Mouse (Mus musculus) heart, embryonic 14.5 days (tissue): ENCODE data around the gene Rmi2. TPM values are rescaled to one million over a fixed set of nuclear protein-coding genes. Genes with fewer than 3 reads are reported as not detected.

Source experiments
- ATAC-seq: fragments of 200-750 bp; cut with Nextera tagmentation; 2 replicates; pipeline ENCODE4 v1.8.0; 2017; ENCODE audit warnings: low read depth, moderate TSS enrichment; ENCODE audit not compliant: insufficient number of reproducible peaks, insufficient read depth, low FRiP score
- H3K27ac ChIP-seq, 2 experiments: fragments of 200-500 bp in 1 of 2; fragments of 300-500 bp in 1 of 2; sonication (generic) in 1 of 2; replicated peaks in 1 of 2; 2 replicates each; pipeline ENCODE4 v1.5.1; 2012 to 2014; ENCODE audit warnings: low read depth in 2 of 2, low read length in 2 of 2, control low read depth in 1 of 2, mild to moderate bottlenecking in 1 of 2, mixed read lengths in 1 of 2; ENCODE audit not compliant: control insufficient read depth in 1 of 2, insufficient read depth in 1 of 2
- H3K27me3 ChIP-seq: fragments of 300-500 bp; sonication (generic); 2 replicates; pipeline ENCODE4 v1.6.1; 2014; ENCODE audit warnings: mild to moderate bottlenecking, low read length, control low read depth; ENCODE audit not compliant: control insufficient read depth, insufficient read depth
- H3K36me3 ChIP-seq: fragments of 300-500 bp; sonication (generic); 2 replicates; pipeline ENCODE4 v1.6.1; 2014; ENCODE audit warnings: mild to moderate bottlenecking, control low read depth, low read length, mixed read lengths; ENCODE audit not compliant: control insufficient read depth, insufficient read depth
- H3K4me1 ChIP-seq, 2 experiments: fragments of 200-500 bp in 1 of 2; fragments of 300-500 bp in 1 of 2; sonication (generic) in 1 of 2; 2 replicates each; pipeline ENCODE4 v1.6.1; 2012 to 2014; ENCODE audit warnings: low read length in 2 of 2, control low read depth in 1 of 2, mixed read lengths in 1 of 2; ENCODE audit not compliant: control insufficient read depth in 2 of 2, insufficient read depth in 2 of 2
- H3K4me2 ChIP-seq: fragments of 300-500 bp; sonication (generic); 2 replicates; pipeline ENCODE4 v1.6.1; 2014; ENCODE audit warnings: mild to moderate bottlenecking, low read length
- H3K4me3 ChIP-seq, 2 experiments: fragments of 200-500 bp in 1 of 2; fragments of 300-500 bp in 1 of 2; sonication (generic) in 1 of 2; 2 replicates each; pipeline ENCODE4 v1.5.1; 2012 to 2014; ENCODE audit warnings: low read length in 2 of 2, mild to moderate bottlenecking in 2 of 2, control low read depth in 1 of 2, low read depth in 1 of 2, moderate library complexity in 1 of 2; ENCODE audit not compliant: control insufficient read depth in 1 of 2, insufficient read depth in 1 of 2
- H3K9ac ChIP-seq: fragments of 300-500 bp; sonication (generic); 2 replicates; pipeline ENCODE4 v1.6.1; 2014; ENCODE audit warnings: mild to moderate bottlenecking, low read length
- H3K9me3 ChIP-seq: fragments of 300-500 bp; sonication (generic); 2 replicates; pipeline ENCODE4 v1.6.1; 2016; ENCODE audit warnings: low read length, control low read depth; ENCODE audit not compliant: control insufficient read depth
- WGBS: fragments of 180-500 bp; shearing (Covaris S2); extraction: QIAGEN DNeasy Blood & Tissue Kit; methylation state at CpG from one replicate; pipeline ENCODE4 v1.1.7; 2014; 5-methylcytosine and 5-hydroxymethylcytosine counted together
- polyA plus RNA-seq: library from polyadenylated mRNA; unstranded; fragments of >200 nt; fragmentation: Nextera tagmentation; extraction: Ambion mirVana; gene quantifications from 2 replicates; pipeline ENCODE4 v1.2.1, GENCODE M21; 2014

The Rmi2 gene
- polyA plus RNA-seq, 1 experiment from 2014 or later, result 2.8 TPM

- H3K27ac ChIP-seq, result no peak overlapping the region
- no peaks in the 10 kb centered on the region for H3K36me3 ChIP-seq
- no peaks in the 10 kb centered on the region for H3K9me3 ChIP-seq
- no peak for ATAC-seq
- 76% methylated on average over 4 of the region's 4 CpGs for WGBS
- no peak overlapping the region for H3K4me2 ChIP-seq
- no peaks in the 10 kb centered on the region for H3K27me3 ChIP-seq
- H3K4me1 ChIP-seq, result peaks cover 4 to 6% of the 10 kb centered on the region in 2 experiments; a peak in 2 of 4 replicates
- no peak overlapping the region for H3K4me3 ChIP-seq
- H3K9ac ChIP-seq, result no peak overlapping the region
These were observed 105.1 kb downstream of the Rmi2 start for GRCm38 (mm10) chr16:10939932-10940331.

- no peaks in the 10 kb centered on the region for H3K36me3 ChIP-seq
- 81% methylated on average over 2 of the region's 2 CpGs for WGBS
- H3K4me2 ChIP-seq, result no peak overlapping the region
- no peak overlapping the region for H3K4me3 ChIP-seq
- H3K9ac ChIP-seq, result no peak overlapping the region
- H3K4me1 ChIP-seq, result peaks cover 4 to 6% of the 10 kb centered on the region in 2 experiments; a peak in 2 of 4 replicates
- no peak for ATAC-seq
- no peaks in the 10 kb centered on the region for H3K27me3 ChIP-seq
- H3K27ac ChIP-seq, result no peak overlapping the region
- H3K9me3 ChIP-seq, result no peaks in the 10 kb centered on the region
These were observed 105.8 kb downstream of the Rmi2 start for GRCm38 (mm10) chr16:10940661-10941060.

Other genes starting within 250 kb of the Rmi2 start
- gene Socs1, start 49.5 kb upstream of the Rmi2 start, polyA plus RNA-seq, result 4.0 and 4.3 TPM in 2 replicates
- gene Tnp2, start 46.4 kb upstream of the Rmi2 start, polyA plus RNA-seq, result not detected in 2 replicates
- gene Prm3, start 44.1 kb upstream of the Rmi2 start, polyA plus RNA-seq, result not detected in 2 replicates
- not detected in 2 replicates for gene Prm2, start 38.9 kb upstream of the Rmi2 start, polyA plus RNA-seq
- gene Prm1, start 29.2 kb upstream of the Rmi2 start, polyA plus RNA-seq, result not detected in 2 replicates
- not detected in 2 replicates for gene Gm11172, start 22.1 kb upstream of the Rmi2 start, polyA plus RNA-seq
- 50.4 and 52.4 TPM in 2 replicates for gene Snn, start 225.9 kb downstream of the Rmi2 start, polyA plus RNA-seq
- 71.8 and 75.7 TPM in 2 replicates for gene Litaf, start 231.1 kb downstream of the Rmi2 start, polyA plus RNA-seq